Mouse (Mus musculus) liver, embryonic 16.5 days (tissue): ENCODE results near the gene Vmn1r171. TPM values are rescaled to one million over a fixed set of nuclear protein-coding genes. Genes with fewer than 3 reads are reported as not detected.
"Not testable (repeated sequence)": the region's sequence is repeated elsewhere in the genome, so short reads cannot be mapped to it uniquely, and the experiment has no call there.

ENCODE experiments used
- ATAC-seq: fragments of 200-750 bp; cut with Nextera tagmentation; 2 replicates; pipeline ENCODE4 v1.8.0; 2017; ENCODE audit warnings: low read depth, mild to moderate bottlenecking, moderate number of reproducible peaks, moderate library complexity
- H3K27ac ChIP-seq: fragments of 300-500 bp; sonication (generic); 2 replicates; pipeline ENCODE4 v1.5.1; 2014; ENCODE audit warnings: mild to moderate bottlenecking, low read length
- H3K27me3 ChIP-seq: fragments of 300-500 bp; sonication (generic); 2 replicates; pipeline ENCODE4 v1.6.1; 2014; ENCODE audit warnings: low read depth, low read length, mixed read lengths; ENCODE audit not compliant: control insufficient read depth, insufficient read depth
- H3K36me3 ChIP-seq: fragments of 300-500 bp; sonication (generic); 2 replicates; pipeline ENCODE4 v1.6.1; 2014; ENCODE audit warnings: mild to moderate bottlenecking; ENCODE audit not compliant: control insufficient read depth, insufficient read depth
- H3K4me1 ChIP-seq: fragments of 300-500 bp; sonication (generic); 2 replicates; pipeline ENCODE4 v1.6.1; 2014; ENCODE audit warnings: low read depth, low read length, mixed read lengths; ENCODE audit not compliant: control insufficient read depth
- H3K4me2 ChIP-seq: fragments of 300-500 bp; sonication (generic); 2 replicates; pipeline ENCODE4 v1.6.1; 2014; ENCODE audit warnings: low read depth, low read length, mixed read lengths
- H3K4me3 ChIP-seq: fragments of 300-500 bp; sonication (generic); 2 replicates; pipeline ENCODE4 v1.5.1; 2014; ENCODE audit warnings: low read depth, mild to moderate bottlenecking, low read length
- H3K9ac ChIP-seq: fragments of 300-500 bp; sonication (generic); 2 replicates; pipeline ENCODE4 v1.6.1; 2014; ENCODE audit warnings: low read depth, low read length
- H3K9me3 ChIP-seq: fragments of 300-500 bp; sonication (generic); replicated peaks from 2 replicates; pipeline ENCODE4 v1.6.1; 2016; ENCODE audit warnings: low read length; ENCODE audit not compliant: control insufficient read depth
- WGBS: fragments of 180-500 bp; shearing (Covaris S2); extraction: QIAGEN DNeasy Blood & Tissue Kit; methylation state at CpG from one replicate; pipeline ENCODE4 v1.1.7; 2014; ENCODE audit not compliant: insufficient replicate concordance; 5-methylcytosine and 5-hydroxymethylcytosine counted together
- polyA plus RNA-seq: library from polyadenylated mRNA; unstranded; fragments of >200 nt; fragmentation: Nextera tagmentation; extraction: Ambion mirVana; gene quantifications from 2 replicates; pipeline ENCODE4 v1.2.1, GENCODE M21; 2015

The Vmn1r171 gene
- polyA plus RNA-seq: not detected in 2 replicates

GRCm38 (mm10) chr7:23630422-23630821 is at the start of gene Vmn1r171:
Gene Vmn1r171, plus strand, starts transcription at chr7:23630722.
- H3K4me3 ChIP-seq: no peak within 1 kb of the TSS
- ATAC-seq: no peak
- no peak within 1 kb of the TSS for H3K27ac ChIP-seq
- H3K4me1 ChIP-seq: no peaks in the 10 kb centered on the region
- H3K36me3 ChIP-seq: no peaks in the 10 kb centered on the region
- no peak within 1 kb of the TSS for H3K4me2 ChIP-seq
- no peak within 1 kb of the TSS for H3K9ac ChIP-seq
- no peaks in the 10 kb centered on the region for H3K9me3 ChIP-seq
- H3K27me3 ChIP-seq: no peaks in the 10 kb centered on the region

GRCm38 (mm10) chr7:23605875-23606274 is 24.6 kb upstream of the Vmn1r171 start, which contains the start of gene Vmn1r170:
Gene Vmn1r170, plus strand, starts transcription at chr7:23606175.
- H3K4me1 ChIP-seq, H3K9ac ChIP-seq, H3K4me3 ChIP-seq, H3K36me3 ChIP-seq, H3K9me3 ChIP-seq, ATAC-seq, H3K4me2 ChIP-seq, H3K27ac ChIP-seq, H3K27me3 ChIP-seq: not testable (repeated sequence)
- 19% methylated on average over 1 of the region's 1 CpGs for WGBS

- no peaks in the 10 kb centered on the region for H3K36me3 ChIP-seq
- 40% methylated on average over 2 of the region's 2 CpGs for WGBS
- H3K4me1 ChIP-seq: no peaks in the 10 kb centered on the region
- no peak within 1 kb of the TSS for H3K4me2 ChIP-seq
- H3K9me3 ChIP-seq: no peaks in the 10 kb centered on the region
- H3K27me3 ChIP-seq: no peaks in the 10 kb centered on the region
- no peak within 1 kb of the TSS for H3K4me3 ChIP-seq
- no peak within 1 kb of the TSS for H3K27ac ChIP-seq
- H3K9ac ChIP-seq: no peak within 1 kb of the TSS
- ATAC-seq: no peak
Measured at GRCm38 (mm10) chr7:23658016-23658415, 27.5 kb downstream of the Vmn1r171 start, which contains the start of gene Vmn1r172. Gene Vmn1r172, plus strand, starts transcription at chr7:23658316.

Other genes starting within 250 kb of the Vmn1r171 start
- not detected in 2 replicates for gene Nlrp5, start 244.8 kb upstream of the Vmn1r171 start, polyA plus RNA-seq
- gene Vmn1r167, start 123.5 kb upstream of the Vmn1r171 start, polyA plus RNA-seq: not detected in 2 replicates
- gene Vmn1r168, start 91.0 kb upstream of the Vmn1r171 start, polyA plus RNA-seq: not detected in 2 replicates
- not detected in 2 replicates for gene Vmn1r169, start 55.2 kb upstream of the Vmn1r171 start, polyA plus RNA-seq
- not detected in 2 replicates for gene Vmn1r170, start 24.5 kb upstream of the Vmn1r171 start, polyA plus RNA-seq
- not detected in 2 replicates for gene Vmn1r172, start 27.6 kb downstream of the Vmn1r171 start, polyA plus RNA-seq
- not detected in 2 replicates for gene Vmn1r173, start 70.0 kb downstream of the Vmn1r171 start, polyA plus RNA-seq
- not detected in 2 replicates for gene Vmn1r174, start 121.5 kb downstream of the Vmn1r171 start, polyA plus RNA-seq
- not detected in 2 replicates for gene Vmn1r175, start 179.9 kb downstream of the Vmn1r171 start, polyA plus RNA-seq
- gene Vmn1r176, start 206.7 kb downstream of the Vmn1r171 start, polyA plus RNA-seq: not detected in 2 replicates
- gene Vmn1r177, start 235.7 kb downstream of the Vmn1r171 start, polyA plus RNA-seq: not detected in 2 replicates